1 mouse cellular context compared by ENCODE assay signal in the genomic region with DNA sequence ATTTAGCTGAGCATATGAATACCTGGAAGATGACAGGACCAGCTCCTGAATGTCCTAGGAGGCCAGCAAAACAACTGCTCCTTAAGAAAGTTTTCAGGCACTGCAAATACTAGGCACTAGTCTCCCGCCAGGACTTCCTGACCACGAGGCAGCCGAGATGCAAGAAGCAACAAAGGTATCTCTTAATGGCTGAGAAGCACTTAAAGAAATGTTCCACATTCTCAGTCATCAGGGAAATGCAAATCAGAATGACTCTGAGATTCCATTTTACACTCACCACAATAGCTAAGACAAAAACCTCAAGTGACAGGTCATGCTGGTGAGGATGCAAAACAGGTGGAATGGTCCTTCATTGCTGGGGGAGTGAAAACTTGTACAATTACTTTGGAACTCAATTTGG.
TF ChIP-seq lines count a peak whose summit lies in the region.

No protein-coding gene starts in this region.

TF ChIP-seq in CH12.LX, 34 proteins besides CTCF, POLR2A, EP300 and RAD21 (continued from another document):
- peak; percentile 31; the same call in 1 of the 2 replicates for TF ChIP-seq JUN (IDR thresholded peaks at IDR 0.05; ENCODE audit: insufficient read depth, low read depth, low read length)
- TF ChIP-seq ZMIZ1 (IDR thresholded peaks at IDR 0.05; ENCODE audit: low read depth, low read length), result no peak
- TF ChIP-seq MAX (IDR thresholded peaks at IDR 0.05; ENCODE audit: low read length), result peak; percentile 44; the same call in 1 of the 2 replicates
